Mouse (Mus musculus): ENCODE results near the gene D5Ertd579e.

- TF ChIP-seq CTCF (IDR thresholded peaks at IDR 0.05; ENCODE audit: insufficient read depth, low read depth, low read length) (no peak), POLR2A (IDR thresholded peaks at IDR 0.05; ENCODE audit: insufficient read depth, low read depth, low read length) (no peak)
Measured at GRCm38 (mm10) chr5:36618356-36618755, 77.5 kb downstream of the D5Ertd579e start.
